Mouse (Mus musculus): ENCODE measurements at regions not wholly inside any gene's neighbourhood (a gene's known extent, or its start where the extent isn't known, plus 50 kb on each side); places are given as distances from the start of the nearest gene placed in this dataset. TPM values are rescaled to one million over a fixed set of nuclear protein-coding genes. Genes with fewer than 3 reads are reported as not detected.

- Histone ChIP-seq H3K4me2 (ENCODE audit: low read depth, severe bottlenecking) (no peak overlapping the region), H3K4me1 (ENCODE audit: control insufficient read depth, insufficient read depth, low read length) (no peaks in the 10 kb centered on the region), H3K27ac (replicated peaks; ENCODE audit: low read depth, low read length) (no peak overlapping the region), H3K9ac (ENCODE audit: low read length) (no peak overlapping the region), H3K36me3 (ENCODE audit: control insufficient read depth, insufficient read depth, low read length) (no peaks in the 10 kb centered on the region), H3K4me3 (ENCODE audit: low read depth, low read length) (no peak overlapping the region), H3K27me3 (ENCODE audit: control insufficient read depth, insufficient read depth, low read length) (no peaks in the 10 kb centered on the region), H3K9me3 (ENCODE audit: control insufficient read depth, low read length) (no peaks in the 10 kb centered on the region)
- DNase-seq (ENCODE audit: low spot score) (no peak), ATAC-seq (ENCODE audit: insufficient number of reproducible peaks, low FRiP score, low TSS enrichment, low read depth) (no peak)
- 92% methylated on average over 3 of the region's 3 CpGs for WGBS
These were observed 396.7 kb upstream of the Slc8a1 start for GRCm38 (mm10) chr17:82134843-82135242.

GRCm38 (mm10) chr17:82132941-82133340, 394.8 kb upstream of the Slc8a1 start:
- no peak for ATAC-seq (ENCODE audit: insufficient number of reproducible peaks, low FRiP score, low TSS enrichment, low read depth)
- H3K9me3 ChIP-seq (ENCODE audit: control insufficient read depth, low read length), result no peaks in the 10 kb centered on the region
- H3K4me2 ChIP-seq (ENCODE audit: low read depth, severe bottlenecking), result no peak overlapping the region
- no peak overlapping the region for H3K9ac ChIP-seq (ENCODE audit: low read length)
- H3K4me1 ChIP-seq (ENCODE audit: control insufficient read depth, insufficient read depth, low read length), result no peaks in the 10 kb centered on the region
- H3K27me3 ChIP-seq (ENCODE audit: control insufficient read depth, insufficient read depth, low read length), result no peaks in the 10 kb centered on the region
- no peaks in the 10 kb centered on the region for H3K36me3 ChIP-seq (ENCODE audit: control insufficient read depth, insufficient read depth, low read length)
- DNase-seq (ENCODE audit: low spot score), result no peak
- H3K4me3 ChIP-seq (ENCODE audit: low read depth, low read length), result no peak overlapping the region
- 87% methylated on average over 3 of the region's 3 CpGs for WGBS
- H3K27ac ChIP-seq (replicated peaks; ENCODE audit: low read depth, low read length), result no peak overlapping the region

GRCm38 (mm10) chr17:82087141-82087540, 349.0 kb upstream of the Slc8a1 start:
- no peak for DNase-seq (ENCODE audit: low spot score)
- H3K4me2 ChIP-seq (ENCODE audit: low read depth, severe bottlenecking), result no peak overlapping the region
- H3K36me3 ChIP-seq (ENCODE audit: control insufficient read depth, insufficient read depth, low read length), result no peaks in the 10 kb centered on the region
- ATAC-seq (ENCODE audit: insufficient number of reproducible peaks, low FRiP score, low TSS enrichment, low read depth), result no peak
- H3K9ac ChIP-seq (ENCODE audit: low read length), result no peak overlapping the region
- H3K27me3 ChIP-seq (ENCODE audit: control insufficient read depth, insufficient read depth, low read length), result no peaks in the 10 kb centered on the region
- H3K27ac ChIP-seq (replicated peaks; ENCODE audit: low read depth, low read length), result no peak overlapping the region
- no peaks in the 10 kb centered on the region for H3K9me3 ChIP-seq (ENCODE audit: control insufficient read depth, low read length)
- no peaks in the 10 kb centered on the region for H3K4me1 ChIP-seq (ENCODE audit: control insufficient read depth, insufficient read depth, low read length)
- H3K4me3 ChIP-seq (ENCODE audit: low read depth, low read length), result no peak overlapping the region
- 89% methylated on average over 3 of the region's 3 CpGs for WGBS

GRCm38 (mm10) chr17:82080301-82080700, 342.1 kb upstream of the Slc8a1 start:
- DNase-seq (ENCODE audit: low spot score) (no peak), ATAC-seq (ENCODE audit: insufficient number of reproducible peaks, low FRiP score, low TSS enrichment, low read depth) (no peak)
- no peaks in the 10 kb centered on the region for H3K36me3 ChIP-seq (ENCODE audit: control insufficient read depth, insufficient read depth, low read length)
- no peak overlapping the region for H3K9ac ChIP-seq (ENCODE audit: low read length)
- no peak overlapping the region for H3K4me2 ChIP-seq (ENCODE audit: low read depth, severe bottlenecking)
- H3K4me1 ChIP-seq (ENCODE audit: control insufficient read depth, insufficient read depth, low read length), result no peaks in the 10 kb centered on the region
- no peaks in the 10 kb centered on the region for H3K27me3 ChIP-seq (ENCODE audit: control insufficient read depth, insufficient read depth, low read length)
- no peaks in the 10 kb centered on the region for H3K9me3 ChIP-seq (ENCODE audit: control insufficient read depth, low read length)
- H3K27ac ChIP-seq (replicated peaks; ENCODE audit: low read depth, low read length), result no peak overlapping the region
- H3K4me3 ChIP-seq (ENCODE audit: low read depth, low read length), result no peak overlapping the region

Small RNA genes in the stretch of these regions (microRNA-seq; reads per million reads assigned to microRNA genes)
- not detected for gene Gm23400
- gene Gm27359, result not detected

All from limb, embryonic 11.5 days (tissue).